Comparison of ENCODE assay signal across 8 mouse cellular contexts in the genomic region with DNA sequence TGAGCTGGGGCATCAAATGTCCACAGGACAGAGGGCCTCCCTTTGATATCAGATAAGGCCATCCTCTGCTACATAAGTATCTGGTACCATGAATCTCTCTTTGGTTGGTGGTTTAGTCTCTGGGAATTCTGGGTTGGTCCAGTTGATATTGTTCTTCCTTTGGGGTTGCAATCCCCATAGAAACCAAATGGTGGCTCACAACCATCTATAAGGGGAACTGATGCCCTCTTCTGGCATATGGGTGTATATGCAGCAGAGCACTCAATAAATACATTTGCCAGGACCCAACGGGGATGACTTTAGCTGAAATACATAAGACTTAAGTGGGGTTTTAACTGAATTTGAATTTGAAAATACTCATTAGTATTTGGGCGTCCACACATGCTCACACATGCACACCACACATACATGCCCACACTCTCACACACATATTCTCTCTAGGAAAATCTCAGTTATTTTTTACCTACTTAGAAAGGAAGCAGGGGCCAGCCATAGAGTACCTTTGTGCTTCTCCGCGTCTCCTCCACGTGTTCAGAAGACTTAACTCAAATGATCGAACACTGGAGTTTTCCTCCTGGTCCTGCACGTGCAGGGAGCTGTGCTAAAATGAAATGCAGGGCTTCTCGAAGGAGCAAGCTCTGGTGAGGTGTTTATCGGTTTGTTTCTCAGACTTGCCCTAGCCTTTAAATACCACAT. TPM values are rescaled to one million over a fixed set of nuclear protein-coding genes. Genes with fewer than 3 reads are reported as not detected.
DNase-seq lines count a peak whose midpoint lies in the region; ATAC-seq lines count a peak whose summit lies in the region.

No protein-coding gene starts in this region.

- H3K36me3 ChIP-seq in forebrain, embryonic 11.5 days (ENCODE audit: control insufficient read depth, insufficient read depth, low read length), result no peaks in the 10 kb centered on the region
- H3K36me3 ChIP-seq in limb, embryonic 11.5 days (ENCODE audit: control insufficient read depth, insufficient read depth, low read length), result no peaks in the 10 kb centered on the region
- H3K36me3 ChIP-seq in neural tube, embryonic 13.5 days, result no peaks in the 10 kb centered on the region

- no peak overlapping the region for H3K27ac ChIP-seq in forebrain, embryonic 11.5 days (ENCODE audit: low read depth, low read length)
- no peak overlapping the region for H3K27ac ChIP-seq in limb, embryonic 11.5 days (replicated peaks; ENCODE audit: low read depth, low read length)
- no peak overlapping the region for H3K27ac ChIP-seq in neural tube, embryonic 13.5 days (replicated peaks)

- DNase-seq in ovary, postnatal 14 days (ENCODE audit: low spot score), result peak; percentile 42
- DNase-seq in ovary, adult 18-20 months (ENCODE audit: low spot score), result no peak
- DNase-seq in adipocyte (ENCODE audit: low spot score), result peak; percentile 77
- DNase-seq in forebrain, embryonic 11.5 days (ENCODE audit: low spot score), result peak; percentile 52
- DNase-seq in induced T-regulatory cell, adult 2 months (ENCODE audit: low read depth), result peak; percentile 87
- peak; percentile 52 for DNase-seq in limb, embryonic 11.5 days (ENCODE audit: low spot score)
- no peak for DNase-seq in urinary bladder, postnatal 25 days (ENCODE audit: low spot score)

- no peak overlapping the region for H3K4me3 ChIP-seq in forebrain, embryonic 11.5 days (ENCODE audit: low read depth, low read length)
- no peak overlapping the region for H3K4me3 ChIP-seq in limb, embryonic 11.5 days (ENCODE audit: low read depth, low read length)
- H3K4me3 ChIP-seq in neural tube, embryonic 13.5 days, result no peak overlapping the region

- H3K9me3 ChIP-seq in forebrain, embryonic 11.5 days (ENCODE audit: control insufficient read depth, low read length), result no peaks in the 10 kb centered on the region
- H3K9me3 ChIP-seq in limb, embryonic 11.5 days (ENCODE audit: control insufficient read depth, low read length), result no peaks in the 10 kb centered on the region
- H3K9me3 ChIP-seq in neural tube, embryonic 13.5 days, result no peaks in the 10 kb centered on the region

- H3K9ac ChIP-seq in forebrain, embryonic 11.5 days (ENCODE audit: low read length), result no peak overlapping the region
- H3K9ac ChIP-seq in limb, embryonic 11.5 days (ENCODE audit: low read length), result no peak overlapping the region
- no peak overlapping the region for H3K9ac ChIP-seq in neural tube, embryonic 13.5 days

- no peaks in the 10 kb centered on the region for H3K27me3 ChIP-seq in forebrain, embryonic 11.5 days (ENCODE audit: control insufficient read depth, insufficient read depth, low read length)
- H3K27me3 ChIP-seq in limb, embryonic 11.5 days (ENCODE audit: control insufficient read depth, insufficient read depth, low read length), result no peaks in the 10 kb centered on the region
- peaks cover 7% of the 10 kb centered on the region for H3K27me3 ChIP-seq in neural tube, embryonic 13.5 days

- peaks cover 5% of the 10 kb centered on the region; the same call in 1 of the 2 replicates for H3K4me1 ChIP-seq in forebrain, embryonic 11.5 days (replicated peaks; ENCODE audit: control insufficient read depth, insufficient read depth, low read length)
- peaks cover 9% of the 10 kb centered on the region for H3K4me1 ChIP-seq in limb, embryonic 11.5 days (ENCODE audit: control insufficient read depth, insufficient read depth, low read length)
- peaks cover 24% of the 10 kb centered on the region for H3K4me1 ChIP-seq in neural tube, embryonic 13.5 days (replicated peaks)

- no peak overlapping the region for H3K4me2 ChIP-seq in forebrain, embryonic 11.5 days (ENCODE audit: low read depth, low read length, severe bottlenecking)
- H3K4me2 ChIP-seq in limb, embryonic 11.5 days (ENCODE audit: low read depth, severe bottlenecking), result no peak overlapping the region
- H3K4me2 ChIP-seq in neural tube, embryonic 13.5 days, result 0 out of 2 replicates have a peak overlapping the region, but pooled peaks have one; percentile 56

- WGBS in forebrain, embryonic 11.5 days, result 49% methylated on average over 9 of the region's 9 CpGs
- 51% methylated on average over 9 of the region's 9 CpGs for WGBS in limb, embryonic 11.5 days
- WGBS in neural tube, embryonic 13.5 days, result 49% methylated on average over 9 of the region's 9 CpGs

- peak; percentile 42 for ATAC-seq in forebrain, embryonic 11.5 days (replicated peaks; ENCODE audit: low FRiP score)
- no peak for ATAC-seq in limb, embryonic 11.5 days (ENCODE audit: insufficient number of reproducible peaks, low FRiP score, low TSS enrichment, low read depth)
- ATAC-seq in neural tube, embryonic 13.5 days (ENCODE audit: low read depth), result no peak

RNA-seq across cellular contexts. Expression of a gene that starts 11.5 kb away (rescaled TPM):
- 55.0 and 58.5 TPM in 2 replicates for polyA plus RNA-seq in forebrain, embryonic 11.5 days (2014; fragmentation: Nextera tagmentation; extraction: Ambion mirVana)
- polyA plus RNA-seq in limb, embryonic 11.5 days (2014; fragmentation: Nextera tagmentation; extraction: Ambion mirVana), result 144 and 157 TPM in 2 replicates
- 29.2 and 35.4 TPM in 2 replicates for polyA plus RNA-seq in neural tube, embryonic 13.5 days (2015; fragmentation: Nextera tagmentation; extraction: Ambion mirVana)

RNA-seq across cellular contexts. Expression of a gene that starts 36.4 kb away (rescaled TPM):
- polyA plus RNA-seq in forebrain, embryonic 11.5 days (2014; fragmentation: Nextera tagmentation; extraction: Ambion mirVana), result not detected in 2 replicates
- polyA plus RNA-seq in limb, embryonic 11.5 days (2014; fragmentation: Nextera tagmentation; extraction: Ambion mirVana), result not detected in 2 replicates
- not detected in 2 replicates for polyA plus RNA-seq in neural tube, embryonic 13.5 days (2015; fragmentation: Nextera tagmentation; extraction: Ambion mirVana)

Comparison
In these comparisons a context has a peak if more than half of its experiments do, and no peak if none do; other contexts are left out.
1. DNase-seq: peak in ovary, postnatal 14 days (single experiment), adipocyte (single experiment), forebrain, embryonic 11.5 days (single experiment), induced T-regulatory cell, adult 2 months (single experiment) and limb, embryonic 11.5 days (single experiment); none in ovary, adult 18-20 months (single experiment) and urinary bladder, postnatal 25 days (single experiment).